Mouse (Mus musculus): Measurements from ENCODE around the gene Cyp11a1. TPM values are rescaled to one million over a fixed set of nuclear protein-coding genes. Genes with fewer than 3 reads are reported as not detected.

Cyp11a1 gene
- total and polyA plus RNA-seq, 3 experiments = 0.06 to 0.29 TPM; not detected in 1

DNA sequence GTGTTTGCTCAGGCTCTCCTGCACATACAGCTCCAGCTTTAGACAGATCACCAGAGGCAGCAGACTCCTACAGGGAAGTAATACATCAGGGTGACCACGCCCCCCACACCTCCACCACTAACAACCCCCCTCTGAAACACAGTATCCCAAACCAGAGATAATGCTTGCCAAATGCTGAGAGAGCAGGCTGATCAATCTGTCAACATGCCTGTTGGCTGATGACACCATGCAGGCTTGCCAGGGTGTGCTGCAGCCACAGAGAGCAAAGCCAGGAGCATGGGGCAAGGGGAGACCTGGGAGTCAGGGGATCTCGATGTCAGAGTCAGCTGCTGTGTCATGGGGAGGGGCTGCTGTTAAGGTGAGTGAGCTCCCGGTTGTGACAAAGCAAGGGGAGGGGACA is 57.3 kb downstream of the Cyp11a1 start, which contains the start of gene Stra6:
TSS of gene Stra6 (plus strand) at position 258 of the 400 bp plus-strand sequence.
- no peak for DNase-seq
- Histone ChIP-seq H3K79me2 (replicated peaks; ENCODE audit: control insufficient read depth, insufficient read depth, low read length) (no peaks in the 10 kb centered on the region), H3K9ac (ENCODE audit: low read depth, low read length) (no peak within 1 kb of the TSS), H3K4me1 (ENCODE audit: control insufficient read depth, insufficient read depth, low read length) (no peaks in the 10 kb centered on the region; the same call in 1 of the 2 replicates), H3K27me3 (ENCODE audit: control insufficient read depth, insufficient read depth, low read length) (peaks cover 3% of the 10 kb centered on the region; the same call in 1 of the 2 replicates), H3K4me3 (no peak within 1 kb of the TSS), H3K36me3 (ENCODE audit: control insufficient read depth, insufficient read depth, low read length) (no peaks in the 10 kb centered on the region), H3K27ac (no peak within 1 kb of the TSS)
- TF ChIP-seq POLR2A (IDR thresholded peaks at IDR 0.05; ENCODE audit: insufficient read depth, low read depth, low read length) (no peak), EP300 (IDR thresholded peaks at IDR 0.05; ENCODE audit: insufficient read depth, low read depth, low read length) (no peak), CTCF (IDR thresholded peaks at IDR 0.05) (no peak)
- 5% methylated on average over 3 of the region's 3 CpGs for WGBS
- intact Hi-C loops (cut with DNase I) = no loop called here

DNA sequence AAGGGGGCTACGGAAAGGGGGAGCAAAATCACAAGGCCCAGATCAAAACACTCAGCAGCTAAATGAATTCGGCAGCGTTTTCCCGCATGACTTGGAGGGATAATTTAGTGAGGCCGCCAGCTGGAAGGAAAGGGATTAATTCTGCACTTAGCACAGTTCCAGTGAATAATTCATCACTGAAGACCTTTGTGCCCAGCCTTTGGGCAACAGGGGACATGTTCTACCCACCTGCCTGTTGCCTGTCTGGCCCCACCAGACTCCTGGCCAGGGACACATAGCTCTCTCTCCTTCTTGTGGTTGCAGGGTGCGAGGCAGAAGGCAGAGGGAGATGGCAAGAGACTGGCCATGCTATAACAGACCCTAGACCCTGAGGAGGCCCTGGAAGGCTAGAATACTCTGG is 59.3 kb downstream of the Cyp11a1 start:
- Histone ChIP-seq H3K36me3 (ENCODE audit: control insufficient read depth, insufficient read depth, low read length) (no peaks in the 10 kb centered on the region), H3K79me2 (replicated peaks; ENCODE audit: control insufficient read depth, insufficient read depth, low read length) (no peaks in the 10 kb centered on the region), H3K27me3 (ENCODE audit: control insufficient read depth, insufficient read depth, low read length) (peaks cover 3% of the 10 kb centered on the region; the same call in 1 of the 2 replicates), H3K27ac (no peak overlapping the region), H3K9ac (ENCODE audit: low read depth, low read length) (no peak overlapping the region), H3K4me3 (no peak overlapping the region), H3K4me1 (ENCODE audit: control insufficient read depth, insufficient read depth, low read length) (no peaks in the 10 kb centered on the region; the same call in 1 of the 2 replicates)
- intact Hi-C loops (cut with DNase I) = no loop called here
- TF ChIP-seq POLR2A (IDR thresholded peaks at IDR 0.05; ENCODE audit: insufficient read depth, low read depth, low read length) = no peak
- no peak for DNase-seq
- 73% methylated on average over 6 of the region's 6 CpGs for WGBS

DNA sequence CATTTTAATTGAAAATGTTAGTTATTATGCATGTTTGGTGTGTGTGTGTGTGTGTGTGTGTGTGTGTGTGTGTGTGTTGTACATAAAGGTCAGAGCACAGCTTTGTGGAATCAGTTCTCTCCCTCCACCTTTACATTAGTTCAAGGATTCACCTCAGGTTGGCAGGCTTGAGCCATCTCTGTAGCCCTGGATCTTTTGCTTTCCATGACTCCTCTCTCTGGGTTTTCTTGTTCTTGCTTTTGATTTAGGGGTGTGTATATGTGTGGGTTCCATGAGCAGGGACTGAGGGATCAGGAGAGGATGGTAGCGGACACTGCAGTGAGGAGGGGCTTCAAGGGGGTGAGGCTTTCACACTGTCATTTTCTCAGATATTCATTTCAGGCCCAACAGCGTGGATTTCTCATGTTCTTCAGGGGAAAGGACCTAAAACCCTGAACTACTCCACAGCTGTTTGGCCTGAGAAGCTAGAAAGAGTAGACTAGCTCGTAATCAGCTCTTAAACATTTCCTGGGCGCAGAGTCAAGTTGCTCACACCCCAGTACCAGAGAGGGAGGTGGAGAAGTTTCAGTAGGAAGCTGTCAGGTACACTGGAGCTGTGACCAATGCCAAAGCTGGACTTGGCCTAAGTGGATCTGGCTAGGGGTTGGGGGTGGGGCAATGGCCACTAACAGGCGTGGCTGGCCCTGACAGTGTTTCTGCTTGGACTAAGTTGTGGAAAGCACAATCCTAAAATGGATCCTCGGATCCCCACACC is 59.9 kb downstream of the Cyp11a1 start:
- peaks cover 3% of the 10 kb centered on the region; the same call in 1 of the 2 replicates for H3K27me3 ChIP-seq (ENCODE audit: control insufficient read depth, insufficient read depth, low read length)
- 57% methylated on average over 6 of the region's 6 CpGs for WGBS
- no peak overlapping the region for H3K9ac ChIP-seq (ENCODE audit: low read depth, low read length)
- no peaks in the 10 kb centered on the region for H3K36me3 ChIP-seq (ENCODE audit: control insufficient read depth, insufficient read depth, low read length)
- intact Hi-C loops (cut with DNase I) = no loop called here
- H3K4me1 ChIP-seq (ENCODE audit: control insufficient read depth, insufficient read depth, low read length) = no peaks in the 10 kb centered on the region; the same call in 1 of the 2 replicates
- no peak overlapping the region for H3K4me3 ChIP-seq
- H3K79me2 ChIP-seq (replicated peaks; ENCODE audit: control insufficient read depth, insufficient read depth, low read length) = no peaks in the 10 kb centered on the region
- no peak for DNase-seq
- no peak overlapping the region for H3K27ac ChIP-seq
- TF ChIP-seq POLR2A (IDR thresholded peaks at IDR 0.05; ENCODE audit: insufficient read depth, low read depth, low read length) (no peak), CTCF (IDR thresholded peaks at IDR 0.05) (no peak), EP300 (IDR thresholded peaks at IDR 0.05; ENCODE audit: insufficient read depth, low read depth, low read length) (no peak)

DNA sequence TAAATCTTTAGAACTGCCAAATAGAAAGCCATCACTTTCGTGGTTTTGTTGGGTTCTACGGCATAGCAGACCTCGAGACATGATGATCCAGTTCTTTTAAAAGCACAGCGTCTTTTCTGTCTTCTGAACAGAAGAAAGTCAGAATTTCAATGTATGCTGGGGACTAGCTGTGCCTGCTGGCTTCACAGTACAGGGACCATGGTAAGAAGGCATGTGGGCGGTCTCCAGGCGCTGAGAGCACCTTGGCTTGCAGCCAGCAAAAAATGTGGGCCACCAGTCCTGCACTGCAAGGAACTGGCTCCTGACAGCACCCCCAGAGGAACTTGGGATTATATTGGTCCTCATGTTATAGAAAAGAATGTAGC is 60.5 kb downstream of the Cyp11a1 start:
- TF ChIP-seq POLR2A (IDR thresholded peaks at IDR 0.05; ENCODE audit: insufficient read depth, low read depth, low read length) (no peak), CTCF (IDR thresholded peaks at IDR 0.05) (no peak), EP300 (IDR thresholded peaks at IDR 0.05; ENCODE audit: insufficient read depth, low read depth, low read length) (no peak)
- DNase-seq = no peak
- Histone ChIP-seq H3K36me3 (ENCODE audit: control insufficient read depth, insufficient read depth, low read length) (no peaks in the 10 kb centered on the region), H3K79me2 (replicated peaks; ENCODE audit: control insufficient read depth, insufficient read depth, low read length) (no peaks in the 10 kb centered on the region), H3K27me3 (ENCODE audit: control insufficient read depth, insufficient read depth, low read length) (peaks cover 3% of the 10 kb centered on the region; the same call in 1 of the 2 replicates), H3K27ac (no peak overlapping the region), H3K4me1 (ENCODE audit: control insufficient read depth, insufficient read depth, low read length) (no peaks in the 10 kb centered on the region; the same call in 1 of the 2 replicates), H3K4me3 (no peak overlapping the region), H3K9ac (ENCODE audit: low read depth, low read length) (no peak overlapping the region)
- intact Hi-C loops (cut with DNase I) = no loop called here
- 58% methylated on average over 6 of the region's 6 CpGs for WGBS

DNA sequence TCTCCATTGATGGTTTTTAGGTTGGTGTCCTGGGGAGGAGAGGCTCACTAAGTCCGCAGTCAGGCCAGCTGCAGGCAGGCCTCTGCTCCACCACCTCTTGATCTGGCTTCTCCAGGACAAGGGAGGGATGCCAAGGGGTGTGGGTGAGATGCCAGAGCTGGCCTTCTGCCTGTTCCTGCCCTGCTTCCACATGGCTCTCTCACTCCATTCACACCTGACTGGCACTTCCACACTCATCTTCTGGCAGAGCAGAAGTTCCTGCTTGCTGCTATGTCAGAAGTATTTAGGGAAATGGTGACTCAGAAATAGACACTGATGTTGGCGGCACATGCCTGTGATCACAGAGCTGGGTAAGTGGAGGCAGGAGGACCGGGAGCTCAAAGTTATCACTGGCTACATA is 61.3 kb downstream of the Cyp11a1 start:
- Histone ChIP-seq H3K36me3 (ENCODE audit: control insufficient read depth, insufficient read depth, low read length) (no peaks in the 10 kb centered on the region), H3K27ac (no peak overlapping the region), H3K4me1 (ENCODE audit: control insufficient read depth, insufficient read depth, low read length) (no peaks in the 10 kb centered on the region; the same call in 1 of the 2 replicates), H3K4me3 (no peak overlapping the region), H3K27me3 (ENCODE audit: control insufficient read depth, insufficient read depth, low read length) (peaks cover 3% of the 10 kb centered on the region; the same call in 1 of the 2 replicates), H3K9ac (ENCODE audit: low read depth, low read length) (no peak overlapping the region), H3K79me2 (replicated peaks; ENCODE audit: control insufficient read depth, insufficient read depth, low read length) (no peaks in the 10 kb centered on the region)
- intact Hi-C loops (cut with DNase I) = no loop called here
- WGBS = 60% methylated on average over 3 of the region's 3 CpGs
- no peak for TF ChIP-seq POLR2A (IDR thresholded peaks at IDR 0.05; ENCODE audit: insufficient read depth, low read depth, low read length)
- TF ChIP-seq EP300 (IDR thresholded peaks at IDR 0.05; ENCODE audit: insufficient read depth, low read depth, low read length) = no peak
- no peak for TF ChIP-seq CTCF (IDR thresholded peaks at IDR 0.05)
- DNase-seq = peak in 1 of 2 experiments; percentile 36

DNA sequence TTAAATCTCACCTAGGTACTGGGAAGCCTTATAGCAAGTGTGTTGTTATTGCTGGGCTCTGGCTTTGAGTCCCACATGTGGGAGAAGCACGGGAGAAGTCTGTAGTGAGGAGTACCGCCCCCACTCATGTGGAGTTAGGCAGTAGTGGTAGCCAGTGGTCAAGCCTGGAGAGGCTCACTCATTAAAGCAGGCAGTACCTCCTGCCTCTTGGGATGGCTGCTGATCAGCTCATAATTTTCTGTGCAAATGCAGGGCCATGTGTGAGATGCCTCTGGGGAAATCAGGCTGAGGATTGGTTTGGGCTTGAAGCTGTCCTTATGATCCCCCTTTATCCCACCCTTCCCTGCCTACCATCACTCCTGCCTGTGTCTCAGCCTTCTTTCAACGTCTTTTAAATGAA is 68.3 kb downstream of the Cyp11a1 start:
- Histone ChIP-seq H3K27me3 (ENCODE audit: control insufficient read depth, insufficient read depth, low read length) (no peaks in the 10 kb centered on the region; the same call in 1 of the 2 replicates), H3K27ac (no peak overlapping the region), H3K79me2 (replicated peaks; ENCODE audit: control insufficient read depth, insufficient read depth, low read length) (no peaks in the 10 kb centered on the region), H3K36me3 (ENCODE audit: control insufficient read depth, insufficient read depth, low read length) (no peaks in the 10 kb centered on the region), H3K4me1 (ENCODE audit: control insufficient read depth, insufficient read depth, low read length) (no peaks in the 10 kb centered on the region), H3K4me3 (no peak overlapping the region), H3K9ac (ENCODE audit: low read depth, low read length) (no peak overlapping the region)
- intact Hi-C loops (cut with DNase I) = no loop called here
- 46% methylated on average over 3 of the region's 3 CpGs for WGBS
- DNase-seq = no peak
- TF ChIP-seq CTCF (IDR thresholded peaks at IDR 0.05) (no peak), EP300 (IDR thresholded peaks at IDR 0.05; ENCODE audit: insufficient read depth, low read depth, low read length) (no peak), POLR2A (IDR thresholded peaks at IDR 0.05; ENCODE audit: insufficient read depth, low read depth, low read length) (no peak)

Other genes starting within 250 kb of the Cyp11a1 start
- gene Clk3, start 240.6 kb upstream of the Cyp11a1 start, total RNA-seq (2021) = 10 to 100 TPM; 27.6 to 33.8 TPM
- gene Clk3, start 240.6 kb upstream of the Cyp11a1 start, polyA plus RNA-seq (2012; rRNA removed) = 61.7 and 124 TPM in 2 replicates
- 1 to 10 TPM; 4.0 to 4.6 TPM for gene Arid3b, start 169.6 kb upstream of the Cyp11a1 start, total RNA-seq (2021)
- 3.6 and 3.8 TPM in 2 replicates for gene Arid3b, start 169.6 kb upstream of the Cyp11a1 start, polyA plus RNA-seq (2012; rRNA removed)
- gene Ubl7, start 95.4 kb upstream of the Cyp11a1 start, total RNA-seq (2021) = 10 to 100 TPM; 75.2 to 83.2 TPM
- 139 and 142 TPM in 2 replicates for gene Ubl7, start 95.4 kb upstream of the Cyp11a1 start, polyA plus RNA-seq (2012; rRNA removed)
- 10 to 100 TPM; 26.7 to 31.1 TPM for gene Sema7a, start 66.3 kb upstream of the Cyp11a1 start, total RNA-seq (2021)
- gene Sema7a, start 66.3 kb upstream of the Cyp11a1 start, polyA plus RNA-seq (2012; rRNA removed) = 29.0 and 31.3 TPM in 2 replicates
- under 1 TPM; 0.34 to 0.65 TPM for gene Stra6, start 57.4 kb downstream of the Cyp11a1 start, total RNA-seq (2021)
- 0.68 and 1.3 TPM in 2 replicates for gene Stra6, start 57.4 kb downstream of the Cyp11a1 start, polyA plus RNA-seq (2012; rRNA removed)
- not detected for gene Ccdc33, start 112.4 kb downstream of the Cyp11a1 start, total RNA-seq (2021)
- 1.3 TPM in 1 of 2 replicates, not detected in the other for gene Ccdc33, start 112.4 kb downstream of the Cyp11a1 start, polyA plus RNA-seq (2012; rRNA removed)
- gene Islr, start 197.9 kb downstream of the Cyp11a1 start, total RNA-seq (2021) = 10 to 100 TPM; 19.1 to 29.8 TPM
- 100.0 and 139 TPM in 2 replicates for gene Islr, start 197.9 kb downstream of the Cyp11a1 start, polyA plus RNA-seq (2012; rRNA removed)
- gene Islr2, start 197.9 kb downstream of the Cyp11a1 start, total RNA-seq (2021) = under 1 TPM; 0.57 to 0.96 TPM
- 0.61 and 1.8 TPM in 2 replicates for gene Islr2, start 197.9 kb downstream of the Cyp11a1 start, polyA plus RNA-seq (2012; rRNA removed)
- gene Pml, start 243.4 kb downstream of the Cyp11a1 start, total RNA-seq (2021) = 1 to 10 TPM; 7.5 to 8.2 TPM
- gene Pml, start 243.4 kb downstream of the Cyp11a1 start, polyA plus RNA-seq (2012; rRNA removed) = 10.4 and 10.5 TPM in 2 replicates
- gene Stoml1, start 246.8 kb downstream of the Cyp11a1 start, total RNA-seq (2021) = 1 to 10 TPM; 9.2 to 9.6 TPM
- 23.4 and 29.4 TPM in 2 replicates for gene Stoml1, start 246.8 kb downstream of the Cyp11a1 start, polyA plus RNA-seq (2012; rRNA removed)